ENCODE assay signal across 9 mouse cellular contexts in genomic region chr1:90775477-90776241, GRCm38 (mm10).
A peak's percentile ranks its signal among the peaks of the same experiment; 100 is the strongest.
DNase-seq lines count a peak whose midpoint lies in the region; ATAC-seq and TF ChIP-seq lines count a peak whose summit lies in the region.
"Had no signal": no experiment of that assay in that cellular context is flagged by ENCODE, and none has a peak within 500 bp of the region (broad histone marks: within the 10 kb centered on the region; RNA-seq: fewer than 3 reads in every experiment).

No protein-coding gene starts in this region.

- DNase-seq in urinary bladder, postnatal 14 days (ENCODE audit: low spot score) = peak; percentile 31
- DNase-seq in urinary bladder, postnatal 10 days (ENCODE audit: low spot score) = no peak
- peak; percentile 41 for DNase-seq in forebrain, postnatal 0 days
- peak; percentile 58 for DNase-seq in heart, postnatal 4 days
- DNase-seq in lung, postnatal 10 days = peak; percentile 86
- DNase-seq in spleen, postnatal 14 days (ENCODE audit: low spot score in 2 of 2) = no peak
- no peak for DNase-seq in urinary bladder, adult 18-20 months (ENCODE audit: low spot score in 2 of 2)

- no peak overlapping the region for H3K4me3 ChIP-seq in forebrain, postnatal 0 days (ENCODE audit: low read depth, low read length)
- 0 out of 2 replicates have a peak overlapping the region, but pooled peaks have one; percentile 5 for H3K4me3 ChIP-seq in stomach, embryonic 14.5 days (ENCODE audit: low read depth, low read length)

- no peak for TF ChIP-seq CTCF in forebrain, postnatal 0 days (IDR thresholded peaks at IDR 0.05; ENCODE audit: low read depth)

- no peak overlapping the region for H3K27ac ChIP-seq in forebrain, postnatal 0 days (ENCODE audit: low read depth, low read length)
- H3K27ac ChIP-seq in stomach, embryonic 14.5 days (ENCODE audit: low read length) = peak overlapping the region; percentile 87
- H3K27ac ChIP-seq: liver, embryonic 14.5 days had no signal

- WGBS in forebrain, postnatal 0 days = 18% methylated on average over 10 of the region's 10 CpGs
- 14% methylated on average over 10 of the region's 10 CpGs for WGBS in stomach, embryonic 14.5 days

- H3K9ac ChIP-seq in forebrain, postnatal 0 days = no peak overlapping the region
- H3K9ac ChIP-seq in stomach, embryonic 14.5 days (replicated peaks; ENCODE audit: low read depth, low read length) = no peak overlapping the region; the same call in 1 of the 2 replicates
- H3K9ac ChIP-seq: liver, embryonic 14.5 days had no signal

- H3K4me2 ChIP-seq in forebrain, postnatal 0 days (ENCODE audit: low read depth) = no peak overlapping the region
- peak overlapping the region; percentile 32; the same call in 1 of the 2 replicates for H3K4me2 ChIP-seq in stomach, embryonic 14.5 days (replicated peaks; ENCODE audit: low read depth, low read length)

- H3K4me1 ChIP-seq in forebrain, postnatal 0 days (ENCODE audit: insufficient read depth) = no peaks in the 10 kb centered on the region
- peaks cover 20% of the 10 kb centered on the region for H3K4me1 ChIP-seq in stomach, embryonic 14.5 days (ENCODE audit: control insufficient read depth, insufficient read depth, low read length)

- H3K27me3 ChIP-seq in forebrain, postnatal 0 days (ENCODE audit: insufficient read depth, low read length) = no peaks in the 10 kb centered on the region
- H3K27me3 ChIP-seq in stomach, embryonic 14.5 days (ENCODE audit: control insufficient read depth, insufficient read depth, low read length) = no peaks in the 10 kb centered on the region

- no peaks in the 10 kb centered on the region for H3K36me3 ChIP-seq in forebrain, postnatal 0 days (ENCODE audit: insufficient read depth)
- peaks cover 7% of the 10 kb centered on the region for H3K36me3 ChIP-seq in stomach, embryonic 14.5 days (ENCODE audit: control insufficient read depth, insufficient read depth, low read length)

- H3K9me3 ChIP-seq in forebrain, postnatal 0 days (ENCODE audit: low read length) = no peaks in the 10 kb centered on the region
- no peaks in the 10 kb centered on the region for H3K9me3 ChIP-seq in stomach, embryonic 14.5 days (ENCODE audit: control insufficient read depth, low read depth, low read length)

- ATAC-seq in forebrain, postnatal 0 days = peak; percentile 93
- ATAC-seq in stomach, embryonic 14.5 days (ENCODE audit: insufficient number of reproducible peaks, insufficient read depth, low FRiP score, low read depth) = peak; percentile 95

Comparison
In these comparisons a context has a peak if more than half of its experiments do, and no peak if none do; other contexts are left out.
1. DNase-seq: peak in urinary bladder, postnatal 14 days (single experiment), forebrain, postnatal 0 days (single experiment), heart, postnatal 4 days (single experiment) and lung, postnatal 10 days (single experiment); none in urinary bladder, postnatal 10 days (single experiment), spleen, postnatal 14 days (0 of 2) and urinary bladder, adult 18-20 months (0 of 2).